Mouse (Mus musculus) gastrocnemius, postnatal 36 days (tissue): ENCODE measurements around the gene Arhgef3. TPM values are rescaled to one million over a fixed set of nuclear protein-coding genes. Genes with fewer than 3 reads are reported as not detected.

Experiments
- DNase-seq, 2 experiments: peaks; one replicate each; pipeline ENCODE4 v3.0.0; 2022
- intact Hi-C: fragments of 180-260 bp; cut with DNase I; formaldehyde crosslinking; loops from one replicate; pipeline ENCODE4 v1.15.1; 2025
- total RNA-seq, 2 experiments: library from RNA; stranded (reverse); gene quantifications; 2 replicates each; pipeline ENCODE4 v1.2.3; 2021

Gene Arhgef3
- total RNA-seq, 2 experiments from 2014 or later = 8.7 to 10.1 TPM

GRCm38 (mm10) chr14:27105731-27106457, 8.8 kb upstream of the Arhgef3 start:
- intact Hi-C loops = loop anchor here (5.0 kb wide), 1 partner anchor 306 kb away; no protein-coding TSS in a partner anchor
- DNase-seq = no peak

GRCm38 (mm10) chr14:27108748-27109504, 5.8 kb upstream of the Arhgef3 start:
- no peak for DNase-seq
- intact Hi-C loops = loop anchor here (5.0 kb wide), 1 partner anchor 303 kb away; no protein-coding TSS in a partner anchor

DNA sequence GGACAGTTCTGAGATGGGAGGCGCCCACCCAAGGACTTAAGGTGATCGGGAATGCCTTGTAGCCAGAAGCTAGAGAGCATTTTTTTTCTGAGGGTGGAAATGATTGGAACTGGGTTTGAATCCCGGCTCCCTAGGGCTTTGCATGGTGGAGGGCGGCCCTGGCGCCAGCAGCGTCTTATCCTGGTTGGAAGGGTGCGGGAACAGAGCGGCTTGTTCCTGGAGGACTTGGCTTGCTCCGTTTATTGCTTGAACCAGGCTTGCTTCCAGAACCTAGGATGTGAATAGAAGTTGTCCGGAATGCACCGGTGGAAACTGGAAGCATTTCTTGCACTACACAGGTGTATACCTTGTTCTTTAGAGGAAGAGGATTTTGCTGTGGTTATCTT, 569 bp downstream of the Arhgef3 start:
- peak in 1 of 2 experiments; percentile 30 for DNase-seq

DNA sequence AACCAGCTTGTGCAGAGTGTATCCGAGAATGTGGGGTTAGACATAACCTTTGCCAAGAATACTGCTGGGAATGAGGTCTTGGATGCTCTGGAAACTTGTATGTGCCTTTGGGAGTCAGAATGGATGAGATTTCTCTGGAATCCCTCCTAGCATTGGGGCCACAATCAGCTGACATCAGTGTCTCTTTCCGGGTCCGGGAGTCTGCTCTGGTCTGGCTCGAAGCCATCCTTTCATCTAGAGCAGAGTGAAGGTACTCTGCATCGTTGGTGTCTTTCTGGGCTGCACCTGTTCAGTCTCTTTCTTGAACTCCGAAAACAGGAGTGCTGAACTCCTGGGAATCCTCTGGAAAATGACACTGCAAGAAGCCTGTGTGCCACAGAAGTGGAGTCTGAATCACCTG, 1.3 kb downstream of the Arhgef3 start:
- DNase-seq = no peak
- intact Hi-C loops = no loop called here

More for the DNA sequence above, 569 bp downstream of the Arhgef3 start:
- intact Hi-C loops = no loop called here

DNA sequence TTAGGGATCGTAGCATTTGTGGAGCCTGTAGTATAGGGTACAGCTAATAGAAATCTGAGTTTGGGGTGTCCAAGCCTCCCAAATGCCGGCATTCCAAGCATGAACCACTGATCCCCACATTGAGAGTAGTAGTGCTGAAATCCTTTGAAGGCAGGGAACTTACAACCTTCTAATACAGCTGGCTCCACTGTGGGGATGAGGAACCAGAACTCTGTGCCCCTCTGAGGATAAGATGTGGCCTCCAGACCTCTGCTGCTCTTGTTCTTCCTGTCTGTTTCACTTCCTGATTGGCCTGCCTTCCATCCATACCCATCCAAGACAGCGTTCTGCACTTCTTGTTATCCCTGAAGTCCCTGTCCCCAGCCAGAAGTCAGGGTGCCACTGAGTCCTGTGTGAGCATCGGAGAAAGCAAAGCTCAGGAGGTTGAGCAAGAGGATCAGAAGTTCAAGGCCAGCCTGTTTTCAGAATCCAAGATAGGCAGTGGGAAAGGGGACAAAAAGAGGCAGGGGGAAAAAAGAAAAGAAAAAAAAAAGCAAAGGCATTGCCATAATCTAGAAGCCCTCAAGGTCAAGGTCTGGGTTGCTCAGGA, 2.0 kb downstream of the Arhgef3 start:
- DNase-seq = no peak
- intact Hi-C loops = no loop called here

- intact Hi-C loops = no loop called here
Observed at GRCm38 (mm10) chr14:27118546-27118945, 3.8 kb downstream of the Arhgef3 start.

GRCm38 (mm10) chr14:27122646-27123045, 7.9 kb downstream of the Arhgef3 start:
- no peak for DNase-seq
- intact Hi-C loops = no loop called here

More at GRCm38 (mm10) chr14:27118546-27118945, 3.8 kb downstream of the Arhgef3 start:
- no peak for DNase-seq

DNA sequence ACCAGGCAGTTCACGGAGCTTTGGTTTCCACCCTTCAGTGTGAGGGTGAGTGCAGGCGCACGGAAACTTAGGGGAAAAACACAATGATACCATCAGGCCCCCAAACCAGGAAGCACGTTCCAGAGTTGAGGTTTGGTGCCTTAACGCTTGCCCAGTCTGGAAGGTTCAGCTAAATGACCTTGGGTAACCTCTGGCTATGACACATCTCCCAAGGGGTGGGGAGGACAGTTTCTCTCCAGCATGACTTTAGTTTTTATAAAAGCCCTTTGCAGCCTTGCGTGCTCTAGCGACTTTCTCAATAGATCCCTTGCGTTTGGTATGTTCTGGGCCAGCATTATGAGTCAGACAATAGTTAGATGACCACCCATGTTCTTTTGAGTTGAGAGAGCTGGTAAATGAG, 8.8 kb downstream of the Arhgef3 start:
- intact Hi-C loops = no loop called here
- DNase-seq = peak in 1 of 2 experiments; percentile 26

- intact Hi-C loops = no loop called here
- no peak for DNase-seq
Observed at GRCm38 (mm10) chr14:27130031-27130430, 15.3 kb downstream of the Arhgef3 start.

- no peak for DNase-seq
- intact Hi-C loops = no loop called here
Observed at GRCm38 (mm10) chr14:27130676-27131075, 16.0 kb downstream of the Arhgef3 start.

DNA sequence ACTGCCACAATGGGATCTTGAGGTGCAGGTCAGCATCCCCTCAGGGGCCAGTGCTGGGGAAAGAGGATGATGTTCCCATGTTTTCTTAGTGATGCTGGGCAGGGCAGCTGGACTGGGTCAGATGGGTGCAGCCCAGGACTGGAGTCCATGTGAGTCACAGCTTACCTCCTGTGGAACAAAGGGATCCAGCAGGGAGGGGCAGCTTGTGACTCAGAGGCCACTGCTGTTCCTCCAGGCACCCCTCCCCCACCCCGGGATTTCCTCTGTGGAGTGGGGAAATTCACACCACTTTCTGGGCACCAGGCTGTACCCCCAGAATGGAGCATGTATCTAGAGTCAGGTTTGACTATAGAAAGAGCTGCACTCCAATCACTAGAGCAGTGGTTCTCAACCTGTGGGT, 16.8 kb downstream of the Arhgef3 start:
- peak in 1 of 2 experiments; percentile 19 for DNase-seq
- intact Hi-C loops = no loop called here

GRCm38 (mm10) chr14:27138891-27139290, 24.2 kb downstream of the Arhgef3 start:
- DNase-seq = no peak
- intact Hi-C loops = no loop called here

DNA sequence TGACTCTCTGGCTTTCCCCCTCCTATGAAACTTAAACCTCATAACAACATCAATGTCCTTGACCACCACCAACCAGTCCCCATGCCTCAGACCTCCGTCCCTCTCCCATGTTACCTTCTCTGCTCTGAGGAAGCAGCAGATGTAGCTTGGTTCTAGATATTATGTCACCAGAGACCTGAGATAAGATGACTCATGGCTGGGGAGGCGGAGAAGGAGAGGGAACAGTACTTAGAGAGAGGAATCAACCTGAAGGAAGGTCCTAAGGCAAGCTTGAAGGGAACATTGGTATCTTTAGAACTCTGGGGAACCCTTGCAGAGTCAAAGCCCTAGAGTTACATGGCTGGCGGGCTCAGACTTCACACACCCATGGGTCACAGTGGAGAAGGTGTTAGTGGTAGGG, 25.3 kb downstream of the Arhgef3 start:
- intact Hi-C loops = no loop called here
- no peak for DNase-seq

GRCm38 (mm10) chr14:27141486-27141885, 26.8 kb downstream of the Arhgef3 start:
- intact Hi-C loops = no loop called here
- no peak for DNase-seq

DNA sequence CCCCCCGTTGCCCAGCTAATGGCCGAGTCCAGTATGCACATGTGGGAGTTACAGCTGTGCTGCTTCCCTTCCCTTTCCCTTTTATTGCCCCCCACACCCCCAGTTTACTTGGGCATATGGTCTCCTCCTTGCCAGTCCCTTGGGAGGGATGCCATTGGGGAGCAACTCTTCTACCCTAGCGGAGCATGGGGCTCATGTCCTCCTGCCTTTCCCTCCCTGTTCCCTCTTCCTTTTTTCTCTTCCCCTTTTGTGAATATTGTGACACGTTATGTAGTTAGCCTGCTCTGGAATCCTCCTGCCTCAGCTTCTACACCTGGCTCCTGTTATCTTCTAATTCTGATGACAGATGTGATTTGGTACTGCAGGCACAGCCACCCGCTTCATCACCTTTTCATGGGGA, 28.0 kb downstream of the Arhgef3 start:
- DNase-seq = no peak
- intact Hi-C loops = no loop called here

DNA sequence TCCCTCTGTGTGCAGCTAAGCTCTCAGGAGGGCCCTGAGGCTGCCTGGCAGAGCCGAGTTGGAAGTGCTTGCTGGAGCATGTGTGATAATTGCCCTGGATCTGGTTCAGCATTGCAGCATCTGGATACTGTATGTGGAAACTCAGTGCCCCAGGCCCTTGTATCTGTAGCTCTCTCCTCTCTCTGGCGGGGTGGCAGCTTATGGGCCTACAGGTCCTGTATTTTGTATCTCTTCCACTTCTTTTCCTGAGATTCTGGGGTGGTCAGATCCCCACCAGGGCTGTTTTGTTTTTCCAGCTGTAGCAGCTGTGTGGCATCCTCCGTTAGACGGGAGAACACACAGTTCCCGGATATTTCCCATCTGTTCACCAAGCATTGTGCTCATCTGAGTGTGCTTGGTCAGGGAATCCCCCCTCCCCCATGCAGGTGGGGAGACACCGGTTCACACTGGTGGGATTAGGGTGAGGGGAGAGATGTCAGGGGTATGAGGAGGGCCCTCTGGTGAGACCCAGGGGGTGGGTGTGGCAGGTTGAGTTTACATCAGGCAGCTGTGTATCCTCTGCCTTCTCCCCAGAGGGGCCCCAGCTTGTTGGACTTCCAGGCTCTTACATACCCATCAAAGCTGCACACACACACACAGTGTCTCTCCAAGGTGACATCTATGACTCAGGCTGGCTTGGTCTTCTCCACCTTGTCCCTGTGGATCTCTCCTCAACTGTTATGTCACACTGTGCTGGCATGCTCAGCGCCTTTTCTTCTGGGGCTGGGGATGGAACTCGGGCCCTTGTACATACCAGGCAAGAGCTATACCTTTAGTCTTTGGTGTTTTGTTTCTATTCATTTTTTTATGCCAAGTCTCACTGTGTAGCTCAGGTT, 30.7 kb downstream of the Arhgef3 start:
- intact Hi-C loops = no loop called here

GRCm38 (mm10) chr14:27147726-27148125, 33.0 kb downstream of the Arhgef3 start:
- intact Hi-C loops = no loop called here

More for the DNA sequence above, 30.7 kb downstream of the Arhgef3 start:
- peak; percentile 11 to 25 for DNase-seq

DNA sequence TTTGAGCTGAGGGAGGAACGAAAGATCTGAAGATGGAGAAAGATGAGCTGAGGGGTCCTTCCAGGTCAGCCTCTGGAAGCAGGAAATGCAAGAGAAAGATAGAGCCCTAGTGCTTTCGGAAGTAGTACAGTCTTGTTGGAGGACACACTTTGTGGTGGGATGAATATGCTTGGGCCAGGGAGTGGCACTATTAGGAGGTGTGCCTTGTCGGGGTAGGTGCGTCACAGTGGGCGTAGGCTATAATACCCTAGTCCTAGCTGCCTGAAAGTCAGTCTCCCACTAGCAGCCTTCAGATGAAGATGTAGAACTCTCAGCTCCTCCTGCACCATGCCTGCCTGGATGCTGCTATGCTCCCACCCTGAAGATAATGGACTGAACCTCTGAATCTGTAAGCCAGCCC, 34.7 kb downstream of the Arhgef3 start:
- DNase-seq = no peak
- intact Hi-C loops = no loop called here

More at GRCm38 (mm10) chr14:27147726-27148125, 33.0 kb downstream of the Arhgef3 start:
- DNase-seq = no peak

DNA sequence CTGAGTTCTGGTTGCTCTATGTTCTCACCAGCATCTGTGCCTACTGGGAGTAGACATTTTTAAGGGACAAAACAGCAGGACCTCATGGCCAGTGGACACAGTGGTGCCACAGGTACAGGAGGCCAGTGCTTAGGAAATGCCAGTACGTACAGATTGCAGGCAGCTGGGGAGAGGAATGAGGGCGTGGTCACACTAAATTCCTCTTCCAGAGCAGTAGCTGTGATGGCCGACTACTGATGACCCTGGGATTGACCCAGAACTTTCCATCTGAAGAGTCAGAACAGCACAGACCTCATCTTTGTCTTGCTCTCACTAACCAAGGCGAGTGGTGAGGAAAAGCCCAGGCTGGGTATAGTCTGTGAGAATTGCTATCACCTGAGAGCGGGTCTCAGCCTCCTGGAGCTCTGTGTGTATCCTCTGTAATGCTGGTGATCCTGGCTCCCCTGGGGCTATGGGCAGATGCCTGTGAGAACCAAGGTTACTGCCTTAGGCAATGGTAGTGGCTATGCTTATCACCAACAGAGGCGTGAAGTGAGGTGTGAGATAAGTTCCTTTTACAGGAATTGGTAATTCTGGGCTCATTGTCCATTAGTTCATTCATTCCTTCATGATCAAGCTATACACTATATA, 35.4 kb downstream of the Arhgef3 start:
- no peak for DNase-seq
- intact Hi-C loops = no loop called here

- no peak for DNase-seq
- intact Hi-C loops = no loop called here
Observed at GRCm38 (mm10) chr14:27151432-27151831, 36.7 kb downstream of the Arhgef3 start.
